Mouse (Mus musculus) bone marrow, adult 2 months (tissue): ENCODE measurements at regions not wholly inside any gene's neighbourhood (a gene's known extent, or its start where the extent isn't known, plus 50 kb on each side); places are given as distances from the start of the nearest gene placed in this dataset.

Experiments
- CTCF ChIP-seq: fragments of 200-500 bp; IDR thresholded peaks from 2 replicates; pipeline ENCODE4 v1.5.1; 2011; ENCODE audit warnings: low read length, control low read depth; ENCODE audit not compliant: control insufficient read depth, insufficient read depth
- POLR2A ChIP-seq: fragments of 200-500 bp; IDR thresholded peaks from 2 replicates; pipeline ENCODE4 v1.6.1; 2011; ENCODE audit warnings: low read depth, mild to moderate bottlenecking, control low read depth, low read length, borderline replicate concordance; ENCODE audit not compliant: control insufficient read depth

DNA sequence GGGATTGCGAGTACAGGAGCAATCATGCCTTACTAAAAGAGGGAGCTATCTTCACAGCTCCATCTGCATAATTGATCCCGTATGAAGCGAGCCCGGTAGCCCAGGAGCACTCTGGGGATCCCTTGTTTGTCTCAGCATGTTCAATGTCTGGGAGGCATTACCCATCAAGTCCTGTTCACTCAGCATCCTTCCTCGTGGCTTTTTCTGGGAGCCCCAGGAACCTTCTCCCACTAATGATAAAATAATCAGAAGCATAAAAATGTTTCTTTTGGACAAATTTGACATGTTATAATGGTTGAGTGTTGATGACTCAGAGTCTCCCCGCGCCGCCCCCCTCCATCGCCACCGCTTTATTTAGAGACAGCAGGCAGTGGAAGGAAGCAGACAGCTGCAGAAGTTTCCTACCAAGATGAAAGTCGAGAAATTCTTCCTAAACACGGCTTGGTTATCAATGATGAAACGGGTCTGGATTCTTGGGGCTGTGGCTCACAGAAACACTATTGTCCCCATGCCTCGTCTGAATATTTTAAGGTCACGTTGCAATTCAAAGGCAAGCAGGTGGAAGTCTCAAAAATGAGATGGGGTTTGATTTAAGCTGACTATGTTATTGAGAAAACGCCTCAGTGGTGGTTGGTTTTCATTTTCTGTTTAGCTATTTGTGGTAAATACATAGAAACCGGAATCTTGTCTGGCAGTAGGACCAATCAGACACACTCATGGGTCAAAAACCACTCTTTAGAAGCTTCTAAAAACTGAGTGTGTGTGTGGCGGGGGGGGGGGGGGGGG lies 289.9 kb upstream of the Gm765 start:
- TF ChIP-seq POLR2A (no peak), CTCF (no peak)
